8 mouse cellular contexts compared by ENCODE assay signal in the genomic region with DNA sequence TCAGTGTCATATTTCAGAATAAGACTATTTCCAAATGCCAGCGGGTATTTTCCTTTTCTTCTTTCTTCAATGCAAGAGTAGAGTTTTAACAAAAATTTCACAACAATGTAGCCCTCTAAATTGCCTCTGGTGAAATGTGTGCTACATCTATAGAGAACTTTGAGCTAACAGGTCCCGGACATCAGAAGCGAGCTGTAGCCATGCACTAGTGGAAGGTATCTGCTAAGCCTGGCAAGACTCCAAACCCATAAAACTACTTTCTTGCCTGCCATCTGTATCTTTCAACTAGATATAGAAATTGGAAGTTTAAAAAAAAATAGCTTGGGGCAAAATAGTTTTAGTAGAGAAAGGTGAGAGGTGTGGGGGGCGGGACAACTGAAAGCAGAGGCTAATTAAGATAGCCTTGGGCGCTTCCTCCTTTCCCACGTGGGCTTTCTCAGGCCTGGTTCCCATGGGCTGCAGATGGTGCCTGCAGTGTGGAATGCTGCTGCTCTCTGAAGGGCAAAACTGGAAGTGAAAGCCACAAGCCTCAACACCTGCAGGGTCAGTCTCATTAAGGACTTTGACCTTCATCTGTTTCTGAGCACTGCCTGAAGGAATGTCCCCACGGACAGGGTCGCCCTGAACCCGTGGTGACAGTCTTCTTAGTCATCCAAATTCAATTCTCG.
DNase-seq lines count a peak whose midpoint lies in the region; ATAC-seq and TF ChIP-seq lines count a peak whose summit lies in the region.

No protein-coding gene starts in this region.

- no peak overlapping the region for H3K27ac ChIP-seq in midbrain, embryonic 11.5 days (ENCODE audit: low read depth, low read length)
- H3K27ac ChIP-seq in midbrain, embryonic 10.5 days (replicated peaks), result no peak overlapping the region
- H3K27ac ChIP-seq in intestine, embryonic 16.5 days (ENCODE audit: low read length), result no peak overlapping the region
- no peak overlapping the region for H3K27ac ChIP-seq in layer of hippocampus, adult 2 months
- H3K27ac ChIP-seq in gastrocnemius, adult 2 months, result no peak overlapping the region

- 71% methylated on average over 10 of the region's 10 CpGs for WGBS in midbrain, embryonic 11.5 days
- 73% methylated on average over 10 of the region's 10 CpGs for WGBS in midbrain, embryonic 10.5 days
- 60% methylated on average over 10 of the region's 10 CpGs for WGBS in intestine, embryonic 16.5 days

- TF ChIP-seq POLR2A in myocyte (IDR thresholded peaks at IDR 0.05; ENCODE audit: insufficient read length, low read depth), result no peak

- H3K36me3 ChIP-seq in midbrain, embryonic 11.5 days (ENCODE audit: control insufficient read depth, insufficient read depth, low read length), result no peaks in the 10 kb centered on the region
- H3K36me3 ChIP-seq in midbrain, embryonic 10.5 days, result no peaks in the 10 kb centered on the region
- H3K36me3 ChIP-seq in intestine, embryonic 16.5 days (ENCODE audit: control insufficient read depth, insufficient read depth, low read length), result no peaks in the 10 kb centered on the region
- H3K36me3 ChIP-seq in myocyte (ENCODE audit: control insufficient read depth, insufficient read depth), result no peaks in the 10 kb centered on the region

- ATAC-seq in midbrain, embryonic 11.5 days (ENCODE audit: low FRiP score), result 0 out of 2 replicates have a peak, but pooled peaks have one; percentile 54
- ATAC-seq in intestine, embryonic 16.5 days, result peak; percentile 67

- H3K79me2 ChIP-seq in myocyte (ENCODE audit: control insufficient read depth, insufficient read depth), result no peaks in the 10 kb centered on the region

- no peaks in the 10 kb centered on the region for H3K27me3 ChIP-seq in midbrain, embryonic 11.5 days (ENCODE audit: control insufficient read depth, insufficient read depth, low read length)
- no peaks in the 10 kb centered on the region for H3K27me3 ChIP-seq in midbrain, embryonic 10.5 days (ENCODE audit: low read depth, poor library complexity, severe bottlenecking)
- no peaks in the 10 kb centered on the region for H3K27me3 ChIP-seq in intestine, embryonic 16.5 days (replicated peaks; ENCODE audit: control insufficient read depth, insufficient read depth, low read length)
- no peaks in the 10 kb centered on the region for H3K27me3 ChIP-seq in myocyte (ENCODE audit: control insufficient read depth, insufficient read depth, insufficient read length)

- no peak overlapping the region for H3K4me3 ChIP-seq in midbrain, embryonic 11.5 days (ENCODE audit: low read depth, low read length)
- no peak overlapping the region for H3K4me3 ChIP-seq in midbrain, embryonic 10.5 days
- no peak overlapping the region for H3K4me3 ChIP-seq in intestine, embryonic 16.5 days (ENCODE audit: low read length)
- no peak overlapping the region for H3K4me3 ChIP-seq in myocyte
- H3K4me3 ChIP-seq in layer of hippocampus, adult 2 months, result no peak overlapping the region
- no peak overlapping the region for H3K4me3 ChIP-seq in gastrocnemius, adult 2 months

- no peak overlapping the region for H3K4me2 ChIP-seq in midbrain, embryonic 11.5 days
- H3K4me2 ChIP-seq in intestine, embryonic 16.5 days (ENCODE audit: low read depth, low read length), result no peak overlapping the region
- peak overlapping the region; percentile 30 for H3K4me2 ChIP-seq in myocyte (ENCODE audit: low read depth)

- H3K4me1 ChIP-seq in midbrain, embryonic 11.5 days (ENCODE audit: control insufficient read depth, insufficient read depth, low read length), result no peaks in the 10 kb centered on the region
- no peaks in the 10 kb centered on the region for H3K4me1 ChIP-seq in midbrain, embryonic 10.5 days
- no peaks in the 10 kb centered on the region for H3K4me1 ChIP-seq in intestine, embryonic 16.5 days (ENCODE audit: control insufficient read depth, insufficient read depth, low read length)

- no peak overlapping the region for H3ac ChIP-seq in myocyte (ENCODE audit: control insufficient read depth, insufficient read length)

- intact Hi-C loops in gastrocnemius, adult 2 months (cut with DNase I), result no loop called here

- no peak overlapping the region for H3K9ac ChIP-seq in midbrain, embryonic 11.5 days (ENCODE audit: low read length)
- no peak overlapping the region for H3K9ac ChIP-seq in intestine, embryonic 16.5 days (ENCODE audit: low read depth, low read length)

- no peaks in the 10 kb centered on the region for H3K9me3 ChIP-seq in midbrain, embryonic 11.5 days (ENCODE audit: control insufficient read depth, low read length)
- no peaks in the 10 kb centered on the region for H3K9me3 ChIP-seq in midbrain, embryonic 10.5 days (replicated peaks)
- H3K9me3 ChIP-seq in intestine, embryonic 16.5 days (ENCODE audit: control insufficient read depth, low read length), result no peaks in the 10 kb centered on the region

- TF ChIP-seq CTCF in layer of hippocampus, adult 2 months (conservative IDR thresholded peaks at IDR 0.05), result no peak
- no peak for TF ChIP-seq CTCF in gastrocnemius, adult 2 months (IDR thresholded peaks at IDR 0.05)

- peak; percentile 10 for DNase-seq in adrenal gland, adult 2 months
- DNase-seq in adrenal gland, adult 18-20 months (ENCODE audit: low spot score in 2 of 2), result no peak
- no peak for DNase-seq in midbrain, embryonic 11.5 days (ENCODE audit: low spot score, missing footprints)
- no peak for DNase-seq in midbrain, embryonic 10.5 days (ENCODE audit: low spot score)
- DNase-seq in layer of hippocampus, adult 2 months (ENCODE audit: low spot score in 2 of 2), result no peak
- no peak for DNase-seq in gastrocnemius, adult 2 months

TF ChIP-seq in myocyte, 11 proteins besides CTCF, POLR2A, EP300 and RAD21:
- TF ChIP-seq MAX (IDR thresholded peaks at IDR 0.05; ENCODE audit: low read depth) (no peak), E2F4 (IDR thresholded peaks at IDR 0.05; ENCODE audit: insufficient read depth) (no peak), REST (IDR thresholded peaks at IDR 0.05; ENCODE audit: insufficient read depth, insufficient read length) (no peak), POLR2AphosphoS2 (IDR thresholded peaks at IDR 0.05; ENCODE audit: insufficient read length, low read depth) (no peak), SRF (IDR thresholded peaks at IDR 0.05; ENCODE audit: control insufficient read depth, insufficient read length, low read depth) (no peak), MYOD1 (IDR thresholded peaks at IDR 0.05; ENCODE audit: control insufficient read depth in 1 of 3, insufficient read length in 2 of 3, low read depth in 2 of 3) (no peak), TCF12 (IDR thresholded peaks at IDR 0.05; ENCODE audit: insufficient read depth, poor library complexity, severe bottlenecking) (no peak), TCF3 (IDR thresholded peaks at IDR 0.05; ENCODE audit: insufficient read length, low read depth) (no peak), MYOG (IDR thresholded peaks at IDR 0.05; ENCODE audit: control insufficient read depth in 1 of 3, insufficient read depth in 1 of 3, insufficient read length in 2 of 3, low read depth in 2 of 3) (no peak), CEBPB (IDR thresholded peaks at IDR 0.05; ENCODE audit: insufficient read depth, poor library complexity, severe bottlenecking) (no peak), USF1 (IDR thresholded peaks at IDR 0.05; ENCODE audit: low read depth) (no peak)
